Mouse (Mus musculus) brown adipose tissue, adult 24 weeks (tissue): ENCODE measurements around the gene Hormad2. TPM values are rescaled to one million over a fixed set of nuclear protein-coding genes. Genes with fewer than 3 reads are reported as not detected.

Source experiments
- H3K27ac ChIP-seq: fragments of 200-500 bp; replicated peaks from 2 replicates; pipeline ENCODE4 v1.5.1; 2012; ENCODE audit warnings: low read depth, mild to moderate bottlenecking, low read length
- H3K4me1 ChIP-seq: fragments of 200-500 bp; 2 replicates; pipeline ENCODE4 v1.6.1; 2012; ENCODE audit warnings: low read length, mixed read lengths; ENCODE audit not compliant: control insufficient read depth, insufficient read depth, insufficient read length
- H3K4me3 ChIP-seq: fragments of 200-500 bp; 2 replicates; pipeline ENCODE4 v1.5.1; 2012; ENCODE audit warnings: low read depth, mild to moderate bottlenecking, low read length, moderate library complexity; ENCODE audit not compliant: insufficient read depth
- polyA plus RNA-seq: library from polyadenylated mRNA; stranded (reverse); fragments of >200 nt; gene quantifications from 2 replicates; pipeline ENCODE4 v1.2.4, GENCODE M21; 2012; ENCODE audit not compliant: missing spikeins, insufficient read depth, insufficient read length

Gene Hormad2
- polyA plus RNA-seq, 1 experiment = not detected

DNA sequence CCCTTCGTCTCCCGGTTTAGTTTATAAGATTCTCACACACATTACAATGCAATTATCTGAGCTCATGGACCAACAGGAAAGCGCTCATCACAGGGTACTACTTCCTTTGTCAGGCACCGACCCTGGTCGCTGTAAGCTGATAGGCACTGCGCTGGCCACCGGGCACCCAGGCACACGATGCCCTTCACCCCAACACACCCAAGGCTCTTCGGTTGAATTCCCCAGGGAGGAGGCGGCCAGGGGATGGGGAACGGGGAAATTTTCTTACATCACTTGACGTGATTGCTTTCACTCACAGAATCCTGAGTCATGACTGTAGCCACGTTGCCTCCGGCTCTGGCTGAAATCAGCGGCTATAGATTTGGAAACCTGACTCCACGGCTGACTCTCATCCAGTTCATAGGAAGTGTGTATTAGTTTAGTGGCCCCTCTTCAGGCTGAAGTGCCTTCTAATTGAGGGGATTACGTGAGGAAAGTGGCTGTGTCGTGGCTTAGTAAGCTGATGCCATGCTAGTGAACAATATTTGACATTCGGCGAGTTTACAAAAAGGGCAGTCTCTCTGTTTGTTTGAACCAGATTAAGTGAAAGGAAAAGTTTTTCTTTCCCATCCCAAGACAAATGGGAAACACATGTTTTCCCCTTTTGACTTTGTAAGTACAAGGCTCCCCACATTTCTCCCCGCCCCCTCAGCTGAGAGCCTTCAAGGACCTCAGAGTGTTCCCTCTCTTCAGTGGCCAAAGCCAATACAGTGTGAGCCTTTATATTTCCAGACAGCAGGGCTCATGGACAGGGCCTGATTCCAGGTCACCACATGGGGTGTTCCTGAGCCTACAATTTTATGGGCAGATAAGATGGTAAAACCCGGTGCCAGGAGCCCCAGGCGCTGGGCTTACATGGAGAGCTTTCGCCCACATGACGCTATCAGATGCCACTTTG lies 132.1 kb downstream of the Hormad2 start:
- H3K27ac ChIP-seq = peak overlapping the region; percentile 52
- no peak overlapping the region for H3K4me3 ChIP-seq
- peaks cover 3% of the 10 kb centered on the region; the same call in 1 of the 2 replicates for H3K4me1 ChIP-seq

- H3K27ac ChIP-seq = peak overlapping the region; percentile 52; the same call in 1 of the 2 replicates
- peaks cover 3% of the 10 kb centered on the region; the same call in 1 of the 2 replicates for H3K4me1 ChIP-seq
Observed at GRCm38 (mm10) chr11:4308060-4308513, 132.8 kb downstream of the Hormad2 start.

DNA sequence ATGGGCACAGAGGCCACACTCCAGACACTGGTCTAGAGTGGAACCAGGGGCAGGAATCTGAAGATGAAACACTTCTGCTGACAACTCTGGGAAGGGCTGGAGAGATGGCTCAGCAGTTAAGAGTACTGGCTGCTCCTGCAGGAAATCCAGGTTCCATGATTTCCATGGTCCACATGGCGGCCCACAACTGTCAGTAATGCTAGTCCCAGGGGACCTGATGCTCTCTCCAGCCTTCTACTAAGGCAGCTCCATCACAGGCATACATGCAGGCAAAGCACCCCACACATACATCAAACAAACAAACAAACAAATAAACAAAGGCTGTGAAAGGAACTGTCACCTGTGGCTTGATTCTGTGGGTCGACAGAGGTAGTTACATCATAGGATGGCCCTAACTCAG lies 134.8 kb downstream of the Hormad2 start:
- Histone ChIP-seq H3K4me1 (peaks cover 3% of the 10 kb centered on the region; the same call in 1 of the 2 replicates), H3K27ac (no peak overlapping the region), H3K4me3 (no peak overlapping the region)

More at GRCm38 (mm10) chr11:4308060-4308513, 132.8 kb downstream of the Hormad2 start:
- no peak overlapping the region for H3K4me3 ChIP-seq

- no peak overlapping the region for H3K4me3 ChIP-seq
- H3K4me1 ChIP-seq = peaks cover 6% of the 10 kb centered on the region
- H3K27ac ChIP-seq = no peak overlapping the region
Observed at GRCm38 (mm10) chr11:4305090-4305489, 135.8 kb downstream of the Hormad2 start.

GRCm38 (mm10) chr11:4304203-4304602 lies 136.7 kb downstream of the Hormad2 start:
- H3K4me1 ChIP-seq = peaks cover 10% of the 10 kb centered on the region
- no peak overlapping the region for H3K4me3 ChIP-seq
- no peak overlapping the region for H3K27ac ChIP-seq

- H3K4me1 ChIP-seq = peaks cover 7% of the 10 kb centered on the region
- H3K27ac ChIP-seq = no peak overlapping the region
- H3K4me3 ChIP-seq = no peak overlapping the region
Observed at GRCm38 (mm10) chr11:4303033-4303432, 137.9 kb downstream of the Hormad2 start.

DNA sequence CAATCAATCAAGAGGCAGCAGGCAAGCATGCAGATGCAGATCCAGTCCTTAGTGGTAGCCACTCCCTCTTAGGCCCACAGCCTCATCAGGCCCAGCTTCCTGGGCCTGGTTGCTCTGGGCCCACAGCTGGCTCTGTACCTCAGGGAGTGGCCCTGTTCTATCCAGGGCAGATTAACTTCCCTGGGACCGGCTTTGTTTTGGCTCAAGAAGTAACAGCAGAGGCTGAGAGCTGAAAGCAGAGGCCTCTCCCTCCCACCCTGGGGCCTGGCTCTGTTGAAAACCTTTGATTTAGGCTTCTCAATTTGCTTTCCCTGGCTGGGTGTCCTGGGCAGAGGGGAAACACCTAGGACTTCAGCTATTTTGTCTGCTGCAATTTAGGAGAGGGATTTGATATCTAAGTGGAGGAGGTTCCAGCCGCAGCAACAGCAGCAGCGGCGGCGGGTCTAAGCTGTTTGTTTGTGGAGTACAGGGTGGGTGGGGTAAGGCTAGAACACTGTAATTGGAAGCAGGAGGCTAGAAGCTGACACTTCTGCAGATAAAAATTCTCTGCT lies 138.5 kb downstream of the Hormad2 start:
- H3K27ac ChIP-seq = no peak overlapping the region
- H3K4me3 ChIP-seq = no peak overlapping the region
- H3K4me1 ChIP-seq = peaks cover 7% of the 10 kb centered on the region

DNA sequence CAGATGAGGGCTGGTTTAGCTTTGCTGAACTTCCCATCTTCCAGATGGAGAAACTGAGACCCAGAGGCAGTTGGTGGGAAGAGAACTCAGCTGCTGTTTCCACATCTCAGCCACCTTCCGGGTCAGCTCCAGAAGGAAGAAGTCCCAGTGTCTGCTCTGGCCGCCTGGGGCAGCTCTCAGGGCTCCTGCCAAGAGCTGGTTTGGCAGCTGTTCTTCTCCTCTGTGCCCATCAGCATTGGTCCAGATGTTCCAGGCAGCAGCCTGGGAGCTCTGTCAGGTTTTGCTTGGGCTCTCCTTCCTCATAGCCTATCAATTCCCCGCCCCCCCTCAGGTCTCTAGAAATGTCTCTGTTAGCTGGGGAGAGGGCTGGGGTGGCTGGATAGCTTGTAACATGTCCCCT lies 140.2 kb downstream of the Hormad2 start:
- H3K27ac ChIP-seq = no peak overlapping the region
- no peak overlapping the region for H3K4me3 ChIP-seq
- peaks cover 7% of the 10 kb centered on the region for H3K4me1 ChIP-seq

DNA sequence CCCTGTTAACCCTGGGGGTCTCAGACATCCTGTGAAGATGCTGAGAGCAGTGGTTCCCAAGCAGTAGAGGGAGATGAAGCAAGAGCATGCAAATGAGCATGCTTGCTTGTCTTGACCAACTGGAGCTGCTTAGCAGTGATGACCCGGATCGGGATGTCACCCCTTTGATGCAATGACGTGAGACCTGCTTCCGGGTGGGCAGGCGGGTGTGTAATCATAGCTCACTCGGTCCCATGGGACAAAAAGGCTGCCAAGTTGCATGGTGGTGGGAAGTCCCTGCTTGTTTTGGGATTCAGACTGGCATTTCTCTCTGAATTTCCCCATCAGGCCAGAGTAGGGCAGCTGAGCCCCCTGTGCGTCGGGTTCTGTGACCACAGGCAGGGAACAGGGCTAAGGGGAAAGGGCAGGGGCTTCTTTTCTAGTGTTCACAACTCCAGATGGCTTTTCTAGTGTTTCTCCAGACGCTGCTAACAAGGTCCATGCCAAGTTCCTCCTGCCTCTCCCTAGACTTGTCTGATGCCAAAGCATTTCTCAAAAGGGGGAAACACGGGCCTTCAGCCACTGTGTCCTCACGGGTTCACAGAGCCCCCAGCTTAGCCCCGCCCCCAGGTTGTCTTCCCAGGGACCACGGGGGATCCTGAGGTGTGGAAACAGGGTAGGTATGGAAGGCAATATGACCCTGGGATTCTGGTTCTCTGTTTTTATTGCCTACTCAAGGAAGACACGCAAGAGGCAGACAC lies 141.0 kb downstream of the Hormad2 start:
- no peak overlapping the region for H3K27ac ChIP-seq
- no peak overlapping the region for H3K4me3 ChIP-seq
- peaks cover 8% of the 10 kb centered on the region for H3K4me1 ChIP-seq

DNA sequence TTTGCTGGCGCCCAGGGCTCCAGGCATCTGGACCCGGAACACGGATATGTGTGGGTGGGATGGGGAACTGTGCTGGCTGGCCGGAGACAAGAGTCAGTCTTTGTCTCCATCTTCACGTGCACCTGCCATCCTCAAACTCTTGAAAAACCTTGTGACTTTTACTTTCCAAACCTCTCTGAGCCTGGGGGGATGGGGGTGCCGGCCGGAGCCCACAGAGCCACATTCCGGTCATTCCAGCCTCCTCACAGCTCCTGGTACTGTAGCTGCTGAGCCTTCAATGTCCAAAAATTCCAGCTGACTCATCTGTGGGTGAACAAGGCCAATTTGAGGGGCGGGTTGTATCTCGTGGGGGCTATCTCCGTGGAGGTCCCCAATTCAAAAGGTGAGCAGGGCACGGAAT lies 141.7 kb downstream of the Hormad2 start:
- Histone ChIP-seq H3K27ac (no peak overlapping the region), H3K4me1 (peaks cover 10% of the 10 kb centered on the region), H3K4me3 (no peak overlapping the region)

DNA sequence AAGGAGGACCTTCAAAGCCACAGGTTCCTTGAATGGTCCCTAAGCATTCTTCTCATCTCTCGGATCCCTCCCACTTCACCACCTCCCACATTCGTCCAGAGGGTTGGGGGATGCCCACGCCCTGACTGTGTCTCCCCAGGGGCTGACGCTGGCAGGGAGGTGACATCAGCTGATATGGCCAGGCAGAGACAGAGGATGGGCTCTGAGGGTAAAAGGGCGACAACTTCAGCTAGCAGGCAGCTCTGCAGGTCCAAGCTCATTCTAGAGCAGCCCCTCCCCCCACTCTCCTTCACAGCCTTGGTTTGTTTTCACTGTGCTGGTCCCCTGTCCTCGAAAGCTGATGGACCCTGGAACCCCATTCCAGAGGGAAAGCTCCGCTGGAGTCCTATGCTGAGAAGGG lies 142.3 kb downstream of the Hormad2 start:
- Histone ChIP-seq H3K4me1 (peaks cover 10% of the 10 kb centered on the region), H3K4me3 (no peak overlapping the region), H3K27ac (no peak overlapping the region)

DNA sequence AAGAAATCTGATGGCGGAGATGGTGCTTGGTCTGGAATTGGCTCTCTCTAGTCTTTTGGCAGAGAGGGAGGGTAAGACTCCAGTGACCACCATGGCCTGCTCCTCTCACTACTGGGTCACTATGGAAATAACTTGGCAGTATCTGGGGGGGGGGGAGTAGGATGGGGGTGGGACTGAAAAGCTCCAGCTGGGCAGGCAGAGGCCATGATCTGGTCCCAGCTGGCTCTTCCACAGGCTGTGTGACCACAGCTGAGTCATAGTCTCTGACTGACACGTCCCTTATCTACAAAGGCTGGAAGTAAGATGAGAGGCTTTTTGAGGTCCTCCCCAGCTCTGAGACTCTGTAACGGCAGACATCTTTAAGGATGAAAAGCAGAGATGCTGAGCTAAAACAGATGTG lies 143.2 kb downstream of the Hormad2 start:
- Histone ChIP-seq H3K4me1 (peaks cover 10% of the 10 kb centered on the region), H3K4me3 (no peak overlapping the region), H3K27ac (no peak overlapping the region)

GRCm38 (mm10) chr11:4296610-4297275 lies 144.2 kb downstream of the Hormad2 start:
- Histone ChIP-seq H3K27ac (no peak overlapping the region), H3K4me1 (peaks cover 10% of the 10 kb centered on the region), H3K4me3 (no peak overlapping the region)
